Mouse (Mus musculus) heart, postnatal 0 days (tissue): ENCODE measurements at regions not wholly inside any gene's neighbourhood (a gene's known extent, or its start where the extent isn't known, plus 50 kb on each side); places are given as distances from the start of the nearest gene placed in this dataset.

ENCODE experiments used
- CTCF ChIP-seq: IDR thresholded peaks from 2 replicates; pipeline ENCODE4 v1.5.1; 2016; ENCODE audit warnings: antibody characterized with exemption, control low read depth, low read depth
- EP300 ChIP-seq: IDR thresholded peaks from 2 replicates; pipeline ENCODE4 v1.6.1; 2016; ENCODE audit warnings: antibody characterized with exemption, low read depth

- TF ChIP-seq CTCF: no peak
- no peak for TF ChIP-seq EP300
Measured at GRCm38 (mm10) chr10:16443901-16444300, 1279.1 kb upstream of the Cited2 start.
